Mouse (Mus musculus) ES-Bruce4 (cell line): ENCODE data around the gene Sorbs2.

Experiments
- CTCF ChIP-seq: IDR thresholded peaks from one replicate; pipeline ENCODE4 v1.8.1; 2011; ENCODE audit warnings: low read depth, low read length
- EP300 ChIP-seq: IDR thresholded peaks from 2 replicates; pipeline ENCODE4 v1.6.1; 2011; ENCODE audit warnings: low read depth, low read length; ENCODE audit not compliant: insufficient read depth
- POLR2A ChIP-seq: IDR thresholded peaks from one replicate; pipeline ENCODE4 v1.8.1; 2011; ENCODE audit warnings: low read length; ENCODE audit not compliant: insufficient read depth

GRCm38 (mm10) chr8:45554627-45555026, 47.0 kb downstream of the Sorbs2 start:
- TF ChIP-seq CTCF: no peak
- no peak for TF ChIP-seq POLR2A
- TF ChIP-seq EP300: no peak
